In genomic region chr6:32748777-32749176, GRCm38 (mm10) we compare ENCODE assay signal across 27 mouse cellular contexts.
A peak's percentile ranks its signal among the peaks of the same experiment; 100 is the strongest.
DNase-seq lines count a peak whose midpoint lies in the region; ATAC-seq lines count a peak whose summit lies in the region.
"Had no signal": no experiment of that assay in that cellular context is flagged by ENCODE, and none has a peak within 500 bp of the region (broad histone marks: within the 10 kb centered on the region; RNA-seq: fewer than 3 reads in every experiment).

No protein-coding gene starts in this region.

- peak; percentile 36 for DNase-seq in forebrain, embryonic 14.5 days (ENCODE audit: low spot score)
- no peak for DNase-seq in neural tube, embryonic 10.5 days (ENCODE audit: extremely low spot score, low spot score)
- DNase-seq in right cerebral cortex, adult 2 months (ENCODE audit: low spot score in 2 of 2) = no peak
- DNase-seq in thymus, postnatal 4 days = no peak
- DNase-seq: adrenal gland, postnatal 10 days; adrenal gland, postnatal 36 days; B cell, adult 2 months; cerebellum, adult 18-20 months; cerebellum, adult 9-10 months; cerebellum, postnatal 14 days; forebrain, postnatal 0 days; gastrocnemius, adult 2 months; gastrocnemius, postnatal 14 days; heart, adult 11 months had no signal

- no peak for ATAC-seq in forebrain, embryonic 14.5 days
- ATAC-seq in forebrain, embryonic 15.5 days (replicated peaks) = no peak
- peak; percentile 72; the same call in 1 of the 2 replicates for ATAC-seq in neural tube, embryonic 12.5 days (ENCODE audit: low FRiP score, low read depth)
- ATAC-seq in neural tube, embryonic 13.5 days (ENCODE audit: low read depth) = peak; percentile 63
- ATAC-seq: forebrain, postnatal 0 days; Patski had no signal

- WGBS in forebrain, embryonic 14.5 days = 23% methylated on average over 6 of the region's 6 CpGs
- WGBS in forebrain, embryonic 15.5 days = 25% methylated on average over 6 of the region's 6 CpGs
- WGBS in neural tube, embryonic 12.5 days = 35% methylated on average over 6 of the region's 6 CpGs
- WGBS in neural tube, embryonic 13.5 days = 15% methylated on average over 6 of the region's 6 CpGs

- H3K36me3 ChIP-seq in forebrain, embryonic 14.5 days (ENCODE audit: control insufficient read depth, insufficient read depth, low read length) = no peaks in the 10 kb centered on the region
- H3K36me3 ChIP-seq in forebrain, embryonic 15.5 days = no peaks in the 10 kb centered on the region
- H3K36me3 ChIP-seq in neural tube, embryonic 12.5 days = no peaks in the 10 kb centered on the region
- no peaks in the 10 kb centered on the region for H3K36me3 ChIP-seq in neural tube, embryonic 13.5 days
- H3K36me3 ChIP-seq: embryonic facial prominence, embryonic 10.5 days; embryonic facial prominence, embryonic 13.5 days; forebrain, embryonic 12.5 days; G1E; hindbrain, embryonic 12.5 days; hindbrain, embryonic 15.5 days had no signal

- no peak overlapping the region for H3K9ac ChIP-seq in forebrain, embryonic 14.5 days (ENCODE audit: low read length)
- H3K9ac ChIP-seq in forebrain, embryonic 15.5 days (replicated peaks) = no peak overlapping the region
- H3K9ac ChIP-seq in neural tube, embryonic 12.5 days = no peak overlapping the region
- H3K9ac ChIP-seq in neural tube, embryonic 13.5 days = no peak overlapping the region
- H3K9ac ChIP-seq: embryonic facial prominence, embryonic 13.5 days; forebrain, embryonic 12.5 days; forebrain, postnatal 0 days; hindbrain, embryonic 12.5 days; hindbrain, embryonic 15.5 days had no signal

- H3K27ac ChIP-seq in forebrain, embryonic 14.5 days (ENCODE audit: low read depth, low read length) = no peak overlapping the region
- H3K27ac ChIP-seq in forebrain, embryonic 15.5 days (replicated peaks) = no peak overlapping the region
- H3K27ac ChIP-seq in neural tube, embryonic 12.5 days = no peak overlapping the region
- H3K27ac ChIP-seq in neural tube, embryonic 13.5 days (replicated peaks) = no peak overlapping the region
- H3K27ac ChIP-seq: embryonic facial prominence, embryonic 10.5 days; embryonic facial prominence, embryonic 13.5 days; forebrain, embryonic 12.5 days; gastrocnemius, adult 2 months; hindbrain, embryonic 12.5 days; hindbrain, embryonic 15.5 days had no signal

- H3K4me2 ChIP-seq in forebrain, embryonic 14.5 days (ENCODE audit: low read length) = no peak overlapping the region
- no peak overlapping the region for H3K4me2 ChIP-seq in forebrain, embryonic 15.5 days (replicated peaks)
- no peak overlapping the region for H3K4me2 ChIP-seq in neural tube, embryonic 12.5 days (replicated peaks)
- H3K4me2 ChIP-seq in neural tube, embryonic 13.5 days = no peak overlapping the region
- H3K4me2 ChIP-seq: embryonic facial prominence, embryonic 13.5 days; forebrain, embryonic 12.5 days; heart, embryonic 11.5 days; hindbrain, embryonic 12.5 days; hindbrain, embryonic 15.5 days had no signal

- no peaks in the 10 kb centered on the region for H3K4me1 ChIP-seq in forebrain, embryonic 14.5 days (ENCODE audit: control insufficient read depth, insufficient read depth, low read length)
- no peaks in the 10 kb centered on the region for H3K4me1 ChIP-seq in forebrain, embryonic 15.5 days
- peaks cover 7% of the 10 kb centered on the region; the same call in 1 of the 2 replicates for H3K4me1 ChIP-seq in neural tube, embryonic 12.5 days
- peaks cover 8% of the 10 kb centered on the region; the same call in 1 of the 2 replicates for H3K4me1 ChIP-seq in neural tube, embryonic 13.5 days (replicated peaks)
- H3K4me1 ChIP-seq: embryonic facial prominence, embryonic 10.5 days; embryonic facial prominence, embryonic 13.5 days; forebrain, embryonic 12.5 days; hindbrain, embryonic 12.5 days; hindbrain, embryonic 15.5 days had no signal

- no peaks in the 10 kb centered on the region for H3K9me3 ChIP-seq in forebrain, embryonic 14.5 days (replicated peaks; ENCODE audit: control insufficient read depth, low read length)
- H3K9me3 ChIP-seq in forebrain, embryonic 15.5 days = no peaks in the 10 kb centered on the region
- no peaks in the 10 kb centered on the region for H3K9me3 ChIP-seq in neural tube, embryonic 12.5 days
- no peaks in the 10 kb centered on the region; the same call in 1 of the 2 replicates for H3K9me3 ChIP-seq in neural tube, embryonic 13.5 days
- H3K9me3 ChIP-seq: embryonic facial prominence, embryonic 10.5 days; forebrain, embryonic 12.5 days; G1E; hindbrain, embryonic 12.5 days; hindbrain, embryonic 15.5 days had no signal

- no peaks in the 10 kb centered on the region for H3K27me3 ChIP-seq in forebrain, embryonic 14.5 days (replicated peaks; ENCODE audit: control insufficient read depth, insufficient read depth, low read length)
- no peaks in the 10 kb centered on the region for H3K27me3 ChIP-seq in forebrain, embryonic 15.5 days
- no peaks in the 10 kb centered on the region for H3K27me3 ChIP-seq in neural tube, embryonic 12.5 days (replicated peaks)
- no peaks in the 10 kb centered on the region for H3K27me3 ChIP-seq in neural tube, embryonic 13.5 days
- H3K27me3 ChIP-seq: CH12.LX; embryonic facial prominence, embryonic 13.5 days; forebrain, embryonic 12.5 days; hindbrain, embryonic 12.5 days; hindbrain, embryonic 15.5 days; Patski had no signal

- no peak overlapping the region for H3K4me3 ChIP-seq in forebrain, embryonic 14.5 days (ENCODE audit: low read depth, low read length)
- no peak overlapping the region for H3K4me3 ChIP-seq in forebrain, embryonic 15.5 days
- H3K4me3 ChIP-seq in neural tube, embryonic 12.5 days = no peak overlapping the region
- H3K4me3 ChIP-seq in neural tube, embryonic 13.5 days = no peak overlapping the region
- H3K4me3 ChIP-seq: embryonic facial prominence, embryonic 10.5 days; embryonic facial prominence, embryonic 13.5 days; erythroblast, embryonic 14.5 days; forebrain, embryonic 12.5 days; gastrocnemius, adult 2 months; hindbrain, embryonic 12.5 days; hindbrain, embryonic 15.5 days had no signal

Comparison
In these comparisons a context has a peak if more than half of its experiments do, and no peak if none do; other contexts are left out.
1. ATAC-seq: peak in neural tube, embryonic 12.5 days (single experiment) and neural tube, embryonic 13.5 days (single experiment); none in forebrain, embryonic 14.5 days (single experiment) and forebrain, embryonic 15.5 days (single experiment).